ENCODE assay signal across 10 mouse cellular contexts in the genomic region with DNA sequence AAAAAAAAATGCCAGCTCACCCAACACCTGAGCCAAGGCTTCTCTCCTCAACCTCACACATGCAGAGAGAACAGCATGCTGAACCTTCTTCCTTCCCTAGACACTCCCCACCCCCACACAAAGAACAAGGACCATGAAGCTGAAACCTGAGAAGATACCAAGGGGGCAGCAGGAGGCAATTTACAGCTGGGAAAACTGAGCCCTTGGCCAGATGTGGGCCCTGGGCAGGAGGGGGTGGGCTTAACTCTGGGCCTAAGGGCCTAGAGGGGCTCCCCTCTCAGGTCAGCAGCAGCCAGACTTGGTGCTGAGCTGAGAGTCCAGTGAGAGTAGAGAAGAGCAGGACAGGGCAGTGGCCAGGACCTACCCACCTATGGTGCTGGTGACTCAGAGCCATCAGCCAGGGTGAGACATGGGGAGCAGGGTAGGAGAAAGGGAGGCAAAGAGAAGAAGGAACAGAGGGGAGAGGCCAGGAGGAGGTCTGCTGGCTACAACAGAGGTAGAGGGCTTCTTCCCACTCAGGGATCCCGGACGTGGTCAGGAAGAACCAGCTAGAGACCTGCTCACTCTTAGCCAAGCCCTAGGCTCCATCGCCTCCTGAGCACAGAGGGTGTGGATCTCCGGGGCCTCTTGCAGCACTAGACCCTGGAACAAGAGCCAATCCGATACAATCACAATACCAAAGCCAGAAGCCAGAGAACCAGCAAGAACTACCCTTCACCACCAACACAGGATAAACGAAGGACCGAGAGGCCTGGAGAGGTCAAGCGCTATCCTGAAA. TPM values are rescaled to one million over a fixed set of nuclear protein-coding genes. Genes with fewer than 3 reads are reported as not detected.
DNase-seq lines count a peak whose midpoint lies in the region; ATAC-seq and TF ChIP-seq lines count a peak whose summit lies in the region.
"Had no signal": no experiment of that assay in that cellular context is flagged by ENCODE, and none has a peak within 500 bp of the region (broad histone marks: within the 10 kb centered on the region; RNA-seq: fewer than 3 reads in every experiment).

No protein-coding gene starts in this region.

- no peaks in the 10 kb centered on the region for H3K9me3 ChIP-seq in liver, postnatal 0 days (ENCODE audit: low read length)
- no peaks in the 10 kb centered on the region for H3K9me3 ChIP-seq in liver, embryonic 12.5 days (replicated peaks)
- no peaks in the 10 kb centered on the region for H3K9me3 ChIP-seq in stomach, embryonic 14.5 days (ENCODE audit: control insufficient read depth, low read depth, low read length)
- H3K9me3 ChIP-seq: forebrain, embryonic 12.5 days had no signal

- no peak for TF ChIP-seq EP300 in liver, postnatal 0 days (IDR thresholded peaks at IDR 0.05; ENCODE audit: low read depth)

- H3K4me1 ChIP-seq in liver, postnatal 0 days (ENCODE audit: insufficient read depth), result no peaks in the 10 kb centered on the region
- peaks cover 7% of the 10 kb centered on the region; the same call in 1 of the 2 replicates for H3K4me1 ChIP-seq in liver, embryonic 12.5 days
- H3K4me1 ChIP-seq in stomach, embryonic 14.5 days (ENCODE audit: control insufficient read depth, insufficient read depth, low read length), result peaks cover 34% of the 10 kb centered on the region

- H3K9ac ChIP-seq in liver, postnatal 0 days (replicated peaks), result 0 out of 2 replicates have a peak overlapping the region, but pooled peaks have one; percentile 11
- H3K9ac ChIP-seq in liver, embryonic 12.5 days, result no peak overlapping the region
- no peak overlapping the region for H3K9ac ChIP-seq in stomach, embryonic 14.5 days (replicated peaks; ENCODE audit: low read depth, low read length)
- H3K9ac ChIP-seq: forebrain, embryonic 12.5 days had no signal

- DNase-seq in gastrocnemius, adult 2 months, result no peak
- no peak for DNase-seq in gastrocnemius, postnatal 4 days (ENCODE audit: low spot score in 2 of 2)
- no peak for DNase-seq in liver, postnatal 0 days
- peak; percentile 74 for DNase-seq in forelimb bud, embryonic 11.5 days (ENCODE audit: low read depth, low spot score)
- DNase-seq in layer of hippocampus, adult 18-20 months (ENCODE audit: low spot score in 2 of 2), result no peak
- no peak for DNase-seq in layer of hippocampus, adult 11-12 months (ENCODE audit: low spot score)

- no peak overlapping the region for H3K4me2 ChIP-seq in liver, postnatal 0 days (ENCODE audit: low read depth, low read length)
- H3K4me2 ChIP-seq in liver, embryonic 12.5 days, result no peak overlapping the region
- H3K4me2 ChIP-seq in stomach, embryonic 14.5 days (replicated peaks; ENCODE audit: low read depth, low read length), result no peak overlapping the region
- H3K4me2 ChIP-seq: forebrain, embryonic 12.5 days had no signal

- no peak for ATAC-seq in liver, postnatal 0 days
- no peak for ATAC-seq in liver, embryonic 12.5 days
- ATAC-seq in stomach, embryonic 14.5 days (ENCODE audit: insufficient number of reproducible peaks, insufficient read depth, low FRiP score, low read depth), result no peak
- ATAC-seq: CD4-positive, CD25-positive, alpha-beta regulatory T cell, adult 4 months had no signal

- TF ChIP-seq CTCF in gastrocnemius, adult 2 months (IDR thresholded peaks at IDR 0.05), result no peak
- no peak for TF ChIP-seq CTCF in liver, postnatal 0 days (IDR thresholded peaks at IDR 0.05; ENCODE audit: low read depth)

- WGBS in liver, postnatal 0 days (ENCODE audit: insufficient replicate concordance), result 78% methylated on average over 8 of the region's 8 CpGs
- WGBS in liver, embryonic 12.5 days (ENCODE audit: insufficient replicate concordance), result 72% methylated on average over 8 of the region's 8 CpGs
- 66% methylated on average over 8 of the region's 8 CpGs for WGBS in stomach, embryonic 14.5 days

- no peaks in the 10 kb centered on the region for H3K27me3 ChIP-seq in liver, postnatal 0 days (ENCODE audit: insufficient read depth, low read length)
- H3K27me3 ChIP-seq in liver, embryonic 12.5 days (replicated peaks), result no peaks in the 10 kb centered on the region
- no peaks in the 10 kb centered on the region for H3K27me3 ChIP-seq in stomach, embryonic 14.5 days (ENCODE audit: control insufficient read depth, insufficient read depth, low read length)
- H3K27me3 ChIP-seq: forebrain, embryonic 12.5 days had no signal

- peak overlapping the region; percentile 77 for H3K27ac ChIP-seq in gastrocnemius, adult 2 months
- no peak overlapping the region for H3K27ac ChIP-seq in liver, postnatal 0 days (ENCODE audit: low read depth)
- H3K27ac ChIP-seq in liver, embryonic 12.5 days, result no peak overlapping the region
- peak overlapping the region; percentile 41; the same call in 1 of the 2 replicates for H3K27ac ChIP-seq in stomach, embryonic 14.5 days (ENCODE audit: low read length)
- H3K27ac ChIP-seq: forebrain, embryonic 12.5 days had no signal

- intact Hi-C loops in gastrocnemius, adult 2 months (cut with DNase I), result no loop called here

- no peaks in the 10 kb centered on the region for H3K36me3 ChIP-seq in liver, postnatal 0 days (replicated peaks; ENCODE audit: insufficient read depth, low read length)
- no peaks in the 10 kb centered on the region for H3K36me3 ChIP-seq in liver, embryonic 12.5 days
- H3K36me3 ChIP-seq in stomach, embryonic 14.5 days (ENCODE audit: control insufficient read depth, insufficient read depth, low read length), result no peaks in the 10 kb centered on the region
- H3K36me3 ChIP-seq: forebrain, embryonic 12.5 days had no signal

- no peak overlapping the region; the same call in 1 of the 2 replicates for H3K4me3 ChIP-seq in gastrocnemius, adult 2 months
- no peak overlapping the region for H3K4me3 ChIP-seq in liver, postnatal 0 days (ENCODE audit: low read depth, low read length)
- no peak overlapping the region for H3K4me3 ChIP-seq in liver, embryonic 12.5 days
- H3K4me3 ChIP-seq in stomach, embryonic 14.5 days (ENCODE audit: low read depth, low read length), result no peak overlapping the region
- H3K4me3 ChIP-seq: forebrain, embryonic 12.5 days had no signal

RNA-seq across cellular contexts. Expression of gene Tspan9, which starts 54.5 kb away (rescaled TPM):
- total RNA-seq in gastrocnemius, adult 2 months (2021), result 10 to 100 TPM; 21.8 to 41.9 TPM
- total RNA-seq in gastrocnemius, postnatal 4 days (2021), result 100 to 1,000 TPM; 151 to 194 TPM
- 17.7 and 19.6 TPM in 2 replicates for polyA plus RNA-seq in liver, postnatal 0 days (2015; fragmentation: Nextera tagmentation; extraction: Ambion mirVana)
- polyA plus RNA-seq in liver, embryonic 12.5 days (2016; fragmentation: Nextera tagmentation; extraction: Ambion mirVana), result 23.3 and 26.4 TPM in 2 replicates
- 124 and 139 TPM in 2 replicates for polyA plus RNA-seq in stomach, embryonic 14.5 days (2014; fragmentation: Nextera tagmentation; extraction: Ambion mirVana)
- total RNA-seq in layer of hippocampus, adult 18-20 months (2021), result 10 to 100 TPM; 48.4 to 53.8 TPM

Comparison
In these comparisons a context has a peak if more than half of its experiments do, and no peak if none do; other contexts are left out.
1. H3K27ac ChIP-seq: peak in gastrocnemius, adult 2 months (single experiment) and stomach, embryonic 14.5 days (single experiment); none in liver, postnatal 0 days (single experiment) and liver, embryonic 12.5 days (single experiment).